Mouse (Mus musculus) gastrocnemius, postnatal 4 days (tissue): ENCODE results near the gene Trp53. TPM values are rescaled to one million over a fixed set of nuclear protein-coding genes. Genes with fewer than 3 reads are reported as not detected.
A peak's percentile ranks its signal among the peaks of the same experiment; 100 is the strongest.
"Not testable (repeated sequence)": the region's sequence is repeated elsewhere in the genome, so short reads cannot be mapped to it uniquely, and the experiment has no call there.

Experiments
- DNase-seq, 2 experiments: peaks; one replicate each; pipeline ENCODE4 v3.0.0; 2021 to 2022; ENCODE audit warnings: low spot score in 2 of 2, mixed read lengths in 2 of 2
- long read RNA-seq, 2 experiments: library from polyadenylated mRNA; stranded (forward); transcript quantifications; one replicate each; pipeline ENCODE4 v2.0.0; 2021
- total RNA-seq, 2 experiments: library from RNA; stranded (reverse); gene quantifications; 2 replicates each; pipeline ENCODE4 v1.2.3; 2021

Trp53 gene
- 10 to 100 TPM; 51.1 to 51.9 TPM for total RNA-seq
- long read RNA-seq, experiment 1, transcript Trp53-203 (11 exons, 1,771 nt), result major isoform, 95 of 111 reads
- long read RNA-seq, experiment 1, partial matches to known transcripts, result 3 of 111 reads
- long read RNA-seq, experiment 1, other reads (novel, unspliced or antisense), result 9 of 111 reads
- long read RNA-seq, experiment 2, transcript Trp53-203 (11 exons, 1,771 nt), result major isoform, 76 of 91 reads
- long read RNA-seq, experiment 2, partial matches to known transcripts, result 5 of 91 reads
- long read RNA-seq, experiment 2, other reads (novel, unspliced or antisense), result 7 of 91 reads

DNA sequence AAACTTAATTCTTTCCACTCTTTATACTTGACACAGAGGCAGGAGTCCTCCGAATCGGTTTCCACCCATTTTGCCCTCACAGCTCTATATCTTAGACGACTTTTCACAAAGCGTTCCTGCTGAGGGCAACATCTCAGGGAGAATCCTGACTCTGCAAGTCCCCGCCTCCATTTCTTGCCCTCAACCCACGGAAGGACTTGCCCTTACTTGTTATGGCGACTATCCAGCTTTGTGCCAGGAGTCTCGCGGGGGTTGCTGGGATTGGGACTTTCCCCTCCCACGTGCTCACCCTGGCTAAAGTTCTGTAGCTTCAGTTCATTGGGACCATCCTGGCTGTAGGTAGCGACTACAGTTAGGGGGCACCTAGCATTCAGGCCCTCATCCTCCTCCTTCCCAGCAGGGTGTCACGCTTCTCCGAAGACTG lies at the start of gene Trp53, which contains the start of gene Wrap53:
TSS of gene Trp53 (plus strand) at position 269 of the 424 bp plus-strand sequence.
TSS of gene Wrap53 (minus strand) at position 165 of the 424 bp plus-strand sequence.
- DNase-seq, result peak; percentile 72 to 90

GRCm38 (mm10) chr11:69530755-69531154 lies 49.4 kb upstream of the Trp53 start:
- not testable (repeated sequence) for DNase-seq

GRCm38 (mm10) chr11:69532480-69533150 lies 47.5 kb upstream of the Trp53 start:
- no peak for DNase-seq

GRCm38 (mm10) chr11:69534990-69535389 lies 45.2 kb upstream of the Trp53 start:
- DNase-seq, result no peak

DNA sequence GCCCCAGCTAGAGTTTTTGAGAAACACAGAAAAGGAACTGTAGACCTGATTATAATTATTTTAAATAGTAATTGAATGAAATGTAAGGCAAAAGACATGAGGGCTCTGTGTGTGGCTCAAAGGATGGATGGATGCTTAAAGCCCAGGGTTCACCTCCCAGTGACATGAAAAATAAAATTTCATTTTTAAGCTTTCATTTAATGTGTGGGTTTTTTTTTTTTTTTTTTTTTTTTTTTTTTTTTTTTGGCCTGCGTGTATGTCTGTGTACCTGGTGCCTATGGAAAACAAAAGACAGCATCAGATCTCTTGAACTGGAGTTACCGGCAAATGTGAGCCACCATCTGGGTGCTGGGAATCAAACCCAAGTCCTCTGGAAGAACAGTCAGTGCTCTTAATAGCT lies 39.5 kb upstream of the Trp53 start:
- no peak for DNase-seq

GRCm38 (mm10) chr11:69541741-69542140 lies 38.4 kb upstream of the Trp53 start:
- DNase-seq, result not testable (repeated sequence)

GRCm38 (mm10) chr11:69543598-69543997 lies 36.6 kb upstream of the Trp53 start:
- DNase-seq, result no peak

DNA sequence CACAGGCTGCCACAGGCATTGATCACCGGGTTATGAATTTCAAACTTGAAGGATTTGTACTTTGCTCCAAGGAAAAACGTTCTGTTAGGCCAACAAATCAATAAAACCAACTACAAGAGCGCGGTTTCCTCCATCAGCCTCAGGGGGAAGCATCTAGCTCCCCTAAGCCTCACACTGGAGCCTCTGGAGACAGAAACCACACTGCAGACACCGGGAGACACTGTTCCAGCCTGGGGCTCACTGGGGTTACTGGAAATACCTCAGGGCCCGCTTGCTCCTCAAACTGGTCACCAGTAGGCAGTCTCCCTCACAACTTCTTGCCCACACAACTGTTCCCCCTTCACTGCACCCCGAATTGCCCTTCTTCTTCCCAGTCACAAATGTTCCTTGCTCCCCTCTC lies 34.2 kb upstream of the Trp53 start:
- no peak for DNase-seq

GRCm38 (mm10) chr11:69546423-69547053 lies 33.6 kb upstream of the Trp53 start:
- DNase-seq, result peak; percentile 59 to 77

DNA sequence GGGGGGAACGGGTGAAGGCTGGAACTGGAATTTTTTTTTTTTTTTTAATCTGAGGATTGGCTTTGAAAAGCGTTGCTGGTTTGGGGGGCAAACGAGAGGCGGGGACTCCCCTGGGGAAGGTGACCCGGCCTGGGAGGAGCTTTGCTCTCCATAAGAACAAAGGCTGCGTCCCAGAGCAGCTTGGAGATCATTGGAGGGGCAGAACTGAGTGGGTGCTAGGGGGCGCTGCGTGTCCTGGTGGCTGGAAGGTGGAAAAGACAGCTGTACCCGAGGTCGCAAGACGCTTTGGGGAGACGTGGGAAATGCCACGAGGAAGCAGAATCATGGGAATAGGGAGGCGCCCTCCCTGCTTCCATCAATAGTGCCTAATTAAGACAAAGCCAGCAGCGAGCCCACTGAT lies 33.1 kb upstream of the Trp53 start:
- no peak for DNase-seq

DNA sequence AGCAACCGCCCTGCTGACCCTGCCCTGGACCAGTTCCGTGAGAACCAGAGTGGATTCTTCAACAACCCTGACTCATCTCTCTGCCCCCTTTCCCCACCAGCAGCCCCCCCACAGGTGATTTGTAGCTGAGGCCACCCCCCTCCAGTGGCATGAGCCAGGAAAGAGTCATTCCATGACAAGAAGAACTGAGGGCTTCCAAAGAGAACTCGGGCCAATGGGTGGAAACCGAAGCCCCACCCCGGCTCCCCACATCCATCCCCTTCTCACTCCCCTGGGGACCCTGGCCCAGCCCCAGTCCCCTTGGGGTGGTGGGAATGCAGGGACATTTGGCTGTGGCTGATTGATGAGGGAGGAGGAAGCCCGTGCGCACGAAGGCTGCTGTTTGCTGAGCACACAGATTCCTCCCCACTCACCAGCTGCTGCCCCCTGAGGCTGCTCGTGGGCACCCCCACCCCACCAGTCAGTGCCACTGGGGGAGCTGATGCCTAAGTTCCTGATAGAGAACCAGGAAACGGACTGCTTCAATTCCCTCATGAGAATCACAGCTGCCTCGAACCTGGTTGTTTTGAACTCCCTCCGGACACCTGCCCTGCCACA lies 31.0 kb upstream of the Trp53 start, which contains the start of gene Dnah2:
TSS of gene Dnah2 (minus strand) at position 51 of the 597 bp plus-strand sequence.
- no peak for DNase-seq

DNA sequence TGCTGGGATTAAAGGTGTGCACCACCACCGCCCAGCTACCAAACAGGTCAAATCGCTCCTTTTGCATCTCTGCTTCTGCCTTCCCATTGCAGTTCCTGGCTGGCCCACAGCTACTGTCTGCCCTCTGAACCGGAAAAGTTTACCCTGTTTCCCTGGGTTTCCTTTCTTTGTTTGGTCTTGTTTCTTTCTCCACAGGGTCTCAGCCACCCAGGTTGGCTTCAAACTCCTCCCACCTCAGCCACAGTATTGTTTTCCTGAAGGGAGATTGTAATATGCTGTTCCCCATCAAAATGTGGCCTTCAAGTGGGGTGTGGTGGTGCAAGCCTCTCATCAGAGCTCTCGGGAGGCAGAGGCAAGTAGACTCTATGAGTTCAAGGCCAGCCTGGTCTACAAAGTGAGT lies 28.8 kb upstream of the Trp53 start:
- DNase-seq, result no peak

- DNase-seq, result no peak
Observed at GRCm38 (mm10) chr11:69552622-69553340, 27.4 kb upstream of the Trp53 start.

GRCm38 (mm10) chr11:69553341-69553721 lies 26.8 kb upstream of the Trp53 start:
- DNase-seq, result no peak

DNA sequence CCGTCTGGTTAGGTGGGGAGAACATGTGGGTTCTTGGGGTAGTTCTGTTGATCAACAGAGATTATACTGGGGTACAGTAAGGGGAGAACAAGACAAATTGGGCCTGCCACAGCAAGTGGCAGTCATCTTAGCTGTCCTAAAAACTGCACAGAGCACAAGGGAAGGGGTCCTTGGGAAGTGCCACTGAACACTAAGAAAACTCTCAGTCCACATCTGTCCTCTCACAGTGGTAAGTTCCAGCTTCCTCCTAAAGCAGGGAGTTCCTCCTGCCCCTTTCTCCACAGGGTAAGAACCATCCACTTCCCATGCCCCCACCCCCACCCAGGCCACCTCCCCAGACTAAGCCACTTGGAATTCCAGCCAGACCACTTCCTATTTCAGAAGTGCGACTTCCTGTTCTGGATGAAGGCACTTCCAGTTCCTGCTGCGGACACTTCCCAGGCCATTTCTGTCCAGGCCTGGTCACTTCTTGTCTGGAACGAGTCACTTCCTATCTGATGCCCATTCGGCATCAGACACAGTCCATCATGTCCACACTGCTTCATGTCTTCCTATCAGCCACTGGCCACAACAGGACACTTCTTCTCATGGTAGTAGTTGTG lies 25.5 kb upstream of the Trp53 start:
- no peak for DNase-seq

DNA sequence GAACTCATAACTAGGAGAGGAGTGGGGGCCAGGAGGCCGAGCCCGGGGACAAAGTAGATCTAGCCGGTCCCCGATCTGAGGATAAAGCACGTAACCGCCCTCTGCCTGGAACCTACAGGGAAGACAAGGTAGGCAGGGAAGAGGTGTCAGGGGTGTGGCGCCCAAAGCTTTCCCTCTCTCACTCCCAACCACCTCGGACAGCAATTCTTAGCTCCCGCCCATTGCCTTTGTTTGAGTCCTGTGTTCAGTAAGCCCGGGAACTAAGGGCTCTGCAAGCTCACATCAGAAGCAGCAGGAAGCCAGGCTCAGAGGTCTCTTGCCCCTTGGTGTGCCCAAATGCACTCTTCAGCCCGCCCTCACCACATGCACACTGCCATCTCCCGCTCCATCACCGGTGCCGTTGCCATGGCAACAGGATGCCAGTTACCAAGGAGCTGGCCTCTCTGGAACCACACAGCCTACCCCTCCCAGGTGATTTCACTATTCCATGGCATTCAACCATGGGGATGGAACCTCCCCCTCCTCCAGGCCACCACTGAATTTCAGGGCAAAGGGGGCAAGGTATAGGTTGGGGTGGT lies 22.7 kb upstream of the Trp53 start:
- no peak for DNase-seq

GRCm38 (mm10) chr11:69558756-69559155 lies 21.4 kb upstream of the Trp53 start:
- no peak for DNase-seq

- DNase-seq, result no peak
Observed at GRCm38 (mm10) chr11:69559183-69559582, 21.0 kb upstream of the Trp53 start.

DNA sequence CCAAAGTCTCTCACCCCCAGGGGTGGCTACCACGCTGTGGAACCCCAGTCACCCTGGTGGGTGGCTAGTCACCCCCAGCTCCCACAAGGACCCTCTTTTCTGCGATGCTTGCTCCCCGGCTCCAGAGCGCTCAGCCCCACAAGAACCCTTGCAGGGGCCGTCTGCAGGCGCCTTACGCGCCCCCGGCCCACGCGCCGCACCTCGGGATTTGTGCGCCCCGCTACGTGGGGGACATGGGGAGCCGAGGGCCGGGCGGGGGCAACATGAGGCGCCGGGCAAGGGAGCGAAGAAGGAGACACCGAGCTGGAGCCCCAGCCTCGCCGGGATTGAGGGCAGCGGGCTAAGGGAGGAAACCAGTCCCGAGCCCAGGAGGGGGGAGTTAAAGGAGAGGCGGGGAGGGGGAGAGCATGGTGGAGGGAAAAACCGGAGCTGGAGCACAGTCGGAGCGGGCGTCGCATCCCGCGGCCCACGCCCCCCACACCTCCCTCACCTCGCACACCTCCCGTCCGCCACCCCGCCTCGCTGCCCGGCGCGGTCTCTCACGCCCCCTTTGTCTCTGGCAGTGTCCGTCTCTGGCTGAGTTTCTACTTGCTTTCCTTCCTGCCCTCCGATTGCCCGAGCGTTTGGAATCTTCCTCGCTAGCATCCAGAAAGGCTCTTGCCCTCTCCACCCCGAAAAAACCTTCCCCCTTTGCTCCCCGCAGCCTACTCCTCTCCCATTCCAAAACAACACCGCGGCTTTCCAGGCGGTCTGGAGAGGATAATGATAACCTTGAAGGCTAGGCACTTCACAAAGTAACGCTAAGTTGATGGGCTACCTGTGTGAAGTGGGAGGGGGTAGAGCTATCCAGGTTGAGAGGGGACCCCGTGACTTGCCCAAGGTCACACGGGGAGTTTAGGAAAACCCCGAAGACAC lies 20.1 kb upstream of the Trp53 start, which contains the start of gene Efnb3:
TSS of gene Efnb3 (minus strand) at position 355 of the 915 bp plus-strand sequence.
- DNase-seq, result peak; percentile 29 to 47
